Mouse (Mus musculus) liver, embryonic 13.5 days (tissue): ENCODE data around the gene Cdh23. TPM values are rescaled to one million over a fixed set of nuclear protein-coding genes. Genes with fewer than 3 reads are reported as not detected.

Experiments used
- ATAC-seq: fragments of 200-750 bp; cut with Nextera tagmentation; 2 replicates; pipeline ENCODE4 v1.8.0; 2017; ENCODE audit warnings: low read depth, mild to moderate bottlenecking, moderate number of reproducible peaks, moderate library complexity
- DNase-seq: peaks from one replicate; pipeline ENCODE4 v3.0.0; 2022
- H3K27ac ChIP-seq: fragments of 300-500 bp; sonication (generic); 2 replicates; pipeline ENCODE4 v1.5.1; 2015; ENCODE audit warnings: moderate library complexity, mild to moderate bottlenecking, inconsistent platforms
- H3K27me3 ChIP-seq: fragments of 300-500 bp; sonication (generic); 2 replicates; pipeline ENCODE4 v1.6.1; 2015; ENCODE audit warnings: mild to moderate bottlenecking, inconsistent platforms
- H3K36me3 ChIP-seq: fragments of 300-500 bp; sonication (generic); 2 replicates; pipeline ENCODE4 v1.6.1; 2015; ENCODE audit warnings: mild to moderate bottlenecking, inconsistent platforms
- H3K4me1 ChIP-seq: fragments of 300-500 bp; sonication (generic); replicated peaks from 2 replicates; pipeline ENCODE4 v1.6.1; 2015; ENCODE audit warnings: inconsistent platforms
- H3K4me2 ChIP-seq: fragments of 300-500 bp; sonication (generic); 2 replicates; pipeline ENCODE4 v1.6.1; 2015; ENCODE audit warnings: inconsistent platforms, mild to moderate bottlenecking, moderate library complexity
- H3K4me3 ChIP-seq: fragments of 300-500 bp; sonication (generic); replicated peaks from 2 replicates; pipeline ENCODE4 v1.5.1; 2015; ENCODE audit warnings: mild to moderate bottlenecking, inconsistent platforms
- H3K9ac ChIP-seq: fragments of 300-500 bp; sonication (generic); 2 replicates; pipeline ENCODE4 v1.6.1; 2015; ENCODE audit warnings: mild to moderate bottlenecking, inconsistent platforms
- H3K9me3 ChIP-seq: fragments of 300-500 bp; sonication (generic); replicated peaks from 2 replicates; pipeline ENCODE4 v1.6.1; 2016; ENCODE audit warnings: inconsistent platforms
- WGBS: fragments of 180-500 bp; shearing (Covaris S2); methylation state at CpG from one replicate; pipeline ENCODE4 v1.1.7; 2015; ENCODE audit not compliant: insufficient replicate concordance; 5-methylcytosine and 5-hydroxymethylcytosine counted together
- polyA plus RNA-seq: library from polyadenylated mRNA; unstranded; fragments of >200 nt; fragmentation: Nextera tagmentation; extraction: Ambion mirVana; gene quantifications from 2 replicates; pipeline ENCODE4 v1.2.1, GENCODE M21; 2015

The Cdh23 gene
- polyA plus RNA-seq, 1 experiment from 2014 or later: 0.16 TPM

DNA sequence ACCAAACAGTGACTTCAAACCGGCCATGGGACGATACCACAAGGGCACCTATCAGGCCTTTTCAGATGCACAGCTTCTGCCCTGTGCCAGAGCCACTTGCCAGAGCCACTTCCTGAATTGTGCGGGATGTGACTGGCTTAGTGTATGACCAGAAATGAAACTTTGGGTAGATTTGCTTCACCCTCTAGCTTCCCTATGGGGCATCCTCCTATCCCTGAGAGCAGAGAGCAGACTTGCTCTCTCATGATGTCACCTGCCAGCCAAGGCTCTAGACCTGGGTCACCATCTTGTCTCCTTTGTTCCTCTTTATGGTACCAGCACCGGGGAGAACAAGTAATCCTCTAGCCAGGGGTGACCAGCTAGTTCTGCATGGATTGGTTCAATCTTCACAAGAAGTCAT lies 10.0 kb upstream of the Cdh23 start:
- no peak for DNase-seq
- H3K4me2 ChIP-seq: no peak overlapping the region
- H3K9me3 ChIP-seq: no peaks in the 10 kb centered on the region
- H3K4me3 ChIP-seq: no peak overlapping the region
- no peak overlapping the region for H3K27ac ChIP-seq
- ATAC-seq: no peak
- H3K27me3 ChIP-seq: no peaks in the 10 kb centered on the region
- WGBS: 59% methylated on average over 4 of the region's 4 CpGs
- no peak overlapping the region for H3K9ac ChIP-seq
- no peaks in the 10 kb centered on the region for H3K4me1 ChIP-seq
- no peaks in the 10 kb centered on the region for H3K36me3 ChIP-seq

- Histone ChIP-seq H3K27ac (no peak overlapping the region), H3K9ac (no peak overlapping the region), H3K4me1 (no peaks in the 10 kb centered on the region), H3K27me3 (no peaks in the 10 kb centered on the region), H3K4me2 (no peak overlapping the region), H3K4me3 (no peak overlapping the region), H3K9me3 (no peaks in the 10 kb centered on the region), H3K36me3 (no peaks in the 10 kb centered on the region)
- 41% methylated on average over 2 of the region's 2 CpGs for WGBS
- DNase-seq (no peak), ATAC-seq (no peak)
Measured at GRCm38 (mm10) chr10:60705134-60705533, 8.8 kb upstream of the Cdh23 start.

DNA sequence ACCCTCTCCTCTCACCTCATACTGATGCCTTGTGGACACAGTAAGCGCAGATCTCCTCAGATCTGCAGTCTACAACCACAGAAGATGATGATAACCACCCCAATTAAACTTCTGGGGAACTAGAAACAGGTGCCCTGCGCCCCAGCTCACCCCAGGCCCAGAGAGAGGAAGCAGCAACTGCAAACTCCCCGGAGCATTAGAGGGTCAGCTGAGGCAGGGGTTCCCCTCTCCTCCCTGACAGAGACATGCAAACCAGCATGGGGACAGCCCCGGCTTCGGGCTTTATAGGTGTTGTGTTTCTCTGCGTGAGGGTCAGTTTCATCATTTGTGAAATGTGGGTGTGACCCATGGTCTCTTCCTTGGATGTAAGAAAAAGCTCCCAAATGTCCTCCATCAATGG lies 1.5 kb upstream of the Cdh23 start:
- 53% methylated on average over 6 of the region's 6 CpGs for WGBS
- no peak for ATAC-seq

GRCm38 (mm10) chr10:60696975-60697374 lies 685 bp upstream of the Cdh23 start:
- H3K27ac ChIP-seq: no peak overlapping the region
- no peak overlapping the region for H3K4me3 ChIP-seq
- ATAC-seq (no peak), DNase-seq (peak; percentile 22)
- no peaks in the 10 kb centered on the region for H3K36me3 ChIP-seq
- no peak overlapping the region for H3K4me2 ChIP-seq
- 5% methylated on average over 5 of the region's 5 CpGs for WGBS
- H3K9me3 ChIP-seq: no peaks in the 10 kb centered on the region
- no peaks in the 10 kb centered on the region for H3K4me1 ChIP-seq
- peaks cover 9% of the 10 kb centered on the region; the same call in 1 of the 2 replicates for H3K27me3 ChIP-seq
- no peak overlapping the region for H3K9ac ChIP-seq

More for the DNA sequence above, 1.5 kb upstream of the Cdh23 start:
- Histone ChIP-seq H3K9ac (no peak overlapping the region), H3K27ac (no peak overlapping the region), H3K4me3 (no peak overlapping the region), H3K36me3 (no peaks in the 10 kb centered on the region), H3K4me1 (no peaks in the 10 kb centered on the region), H3K27me3 (peaks cover 9% of the 10 kb centered on the region; the same call in 1 of the 2 replicates), H3K9me3 (no peaks in the 10 kb centered on the region), H3K4me2 (no peak overlapping the region)
- DNase-seq: no peak

GRCm38 (mm10) chr10:60691671-60692390 lies 4.5 kb downstream of the Cdh23 start:
- no peak for DNase-seq
- no peaks in the 10 kb centered on the region for H3K9me3 ChIP-seq
- no peak overlapping the region for H3K4me3 ChIP-seq
- ATAC-seq: no peak
- H3K4me2 ChIP-seq: no peak overlapping the region
- peaks cover 38% of the 10 kb centered on the region for H3K27me3 ChIP-seq
- H3K4me1 ChIP-seq: peaks cover 4% of the 10 kb centered on the region
- no peak overlapping the region for H3K27ac ChIP-seq
- no peak overlapping the region for H3K9ac ChIP-seq
- H3K36me3 ChIP-seq: no peaks in the 10 kb centered on the region
- WGBS: 57% methylated on average over 20 of the region's 20 CpGs

DNA sequence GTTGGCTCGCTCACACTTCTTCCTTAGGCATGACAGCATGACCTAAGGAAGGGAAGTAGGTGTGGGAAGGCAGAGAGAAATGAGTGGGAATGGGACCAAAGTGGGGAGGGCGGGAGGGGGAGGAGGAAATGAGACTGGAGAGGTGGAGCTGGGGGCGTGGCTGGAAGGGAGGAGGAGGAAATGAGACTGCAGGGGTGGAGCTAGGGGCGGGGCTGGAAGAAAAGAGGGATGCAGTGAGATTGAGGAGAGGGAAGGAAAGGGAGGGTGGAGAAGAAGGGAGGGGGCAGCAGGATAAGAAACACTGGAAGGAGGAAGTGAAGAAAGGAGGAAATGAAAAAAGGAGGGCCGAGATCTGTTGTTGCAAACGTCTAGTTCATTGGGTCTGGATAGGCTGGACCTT lies 5.3 kb downstream of the Cdh23 start:
- ATAC-seq (no peak), DNase-seq (no peak)
- no peak overlapping the region for H3K4me3 ChIP-seq
- H3K9me3 ChIP-seq: no peaks in the 10 kb centered on the region
- 18% methylated on average over 6 of the region's 6 CpGs for WGBS
- H3K4me1 ChIP-seq: peaks cover 7% of the 10 kb centered on the region
- H3K9ac ChIP-seq: no peak overlapping the region
- H3K36me3 ChIP-seq: no peaks in the 10 kb centered on the region
- H3K4me2 ChIP-seq: no peak overlapping the region
- no peak overlapping the region for H3K27ac ChIP-seq
- H3K27me3 ChIP-seq: peaks cover 46% of the 10 kb centered on the region

DNA sequence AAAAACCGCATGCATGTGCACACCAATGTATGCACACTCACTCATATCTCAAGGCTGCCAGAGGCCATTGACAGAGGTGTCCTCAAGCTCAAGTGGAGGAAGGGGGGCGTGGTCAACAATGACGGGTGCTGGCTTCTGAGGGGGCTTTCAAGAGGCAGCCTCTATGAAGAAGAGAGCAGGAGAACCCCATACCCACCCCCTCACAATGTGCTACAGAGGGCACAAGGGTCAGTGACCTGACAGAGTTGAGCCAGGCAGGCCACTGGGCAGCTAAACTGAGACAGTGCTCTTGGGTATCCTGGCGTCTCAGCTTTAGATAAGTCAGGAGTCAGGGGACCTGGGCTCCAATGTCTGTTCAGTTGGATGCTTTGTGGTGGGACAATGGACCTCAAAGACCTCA lies 6.9 kb downstream of the Cdh23 start:
- Histone ChIP-seq H3K36me3 (no peaks in the 10 kb centered on the region), H3K27ac (no peak overlapping the region), H3K9me3 (no peaks in the 10 kb centered on the region), H3K4me1 (peaks cover 7% of the 10 kb centered on the region), H3K4me2 (no peak overlapping the region), H3K4me3 (no peak overlapping the region), H3K9ac (no peak overlapping the region), H3K27me3 (peaks cover 62% of the 10 kb centered on the region)
- 53% methylated on average over 4 of the region's 4 CpGs for WGBS
- DNase-seq: no peak
- ATAC-seq: no peak

- Histone ChIP-seq H3K27me3 (peaks cover 74% of the 10 kb centered on the region), H3K9ac (no peak overlapping the region), H3K4me1 (peaks cover 7% of the 10 kb centered on the region), H3K4me2 (peak overlapping the region; percentile 68), H3K4me3 (peak overlapping the region; percentile 53), H3K27ac (no peak overlapping the region), H3K9me3 (no peaks in the 10 kb centered on the region), H3K36me3 (no peaks in the 10 kb centered on the region)
- DNase-seq (no peak), ATAC-seq (no peak)
- WGBS: under 1% methylated on average over 76 of the region's 76 CpGs
Measured at GRCm38 (mm10) chr10:60687011-60687776, 9.1 kb downstream of the Cdh23 start.

DNA sequence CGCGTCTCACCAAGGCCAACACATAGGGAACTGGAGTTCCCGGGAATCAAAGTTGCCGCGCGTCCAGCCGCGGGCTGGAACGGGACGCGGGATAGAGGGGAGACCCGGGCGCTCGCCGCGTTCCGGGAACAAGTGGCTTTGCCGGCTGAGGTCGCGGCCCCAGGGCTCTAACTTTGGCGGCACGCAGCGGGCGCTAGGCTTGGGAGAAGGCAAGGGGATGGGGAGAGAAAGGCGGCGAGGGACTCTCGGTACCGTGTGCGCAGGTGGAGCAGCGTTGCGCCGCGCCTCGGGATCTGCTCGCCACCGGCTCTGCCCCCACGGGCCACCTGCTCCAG lies 9.7 kb downstream of the Cdh23 start:
- DNase-seq (no peak), ATAC-seq (no peak)
- Histone ChIP-seq H3K4me1 (peaks cover 7% of the 10 kb centered on the region), H3K4me3 (peak overlapping the region; percentile 53), H3K9me3 (no peaks in the 10 kb centered on the region), H3K9ac (no peak overlapping the region), H3K27ac (no peak overlapping the region), H3K4me2 (peak overlapping the region; percentile 68), H3K36me3 (no peaks in the 10 kb centered on the region), H3K27me3 (peaks cover 74% of the 10 kb centered on the region)
- WGBS: 1% methylated on average over 37 of the region's 37 CpGs

DNA sequence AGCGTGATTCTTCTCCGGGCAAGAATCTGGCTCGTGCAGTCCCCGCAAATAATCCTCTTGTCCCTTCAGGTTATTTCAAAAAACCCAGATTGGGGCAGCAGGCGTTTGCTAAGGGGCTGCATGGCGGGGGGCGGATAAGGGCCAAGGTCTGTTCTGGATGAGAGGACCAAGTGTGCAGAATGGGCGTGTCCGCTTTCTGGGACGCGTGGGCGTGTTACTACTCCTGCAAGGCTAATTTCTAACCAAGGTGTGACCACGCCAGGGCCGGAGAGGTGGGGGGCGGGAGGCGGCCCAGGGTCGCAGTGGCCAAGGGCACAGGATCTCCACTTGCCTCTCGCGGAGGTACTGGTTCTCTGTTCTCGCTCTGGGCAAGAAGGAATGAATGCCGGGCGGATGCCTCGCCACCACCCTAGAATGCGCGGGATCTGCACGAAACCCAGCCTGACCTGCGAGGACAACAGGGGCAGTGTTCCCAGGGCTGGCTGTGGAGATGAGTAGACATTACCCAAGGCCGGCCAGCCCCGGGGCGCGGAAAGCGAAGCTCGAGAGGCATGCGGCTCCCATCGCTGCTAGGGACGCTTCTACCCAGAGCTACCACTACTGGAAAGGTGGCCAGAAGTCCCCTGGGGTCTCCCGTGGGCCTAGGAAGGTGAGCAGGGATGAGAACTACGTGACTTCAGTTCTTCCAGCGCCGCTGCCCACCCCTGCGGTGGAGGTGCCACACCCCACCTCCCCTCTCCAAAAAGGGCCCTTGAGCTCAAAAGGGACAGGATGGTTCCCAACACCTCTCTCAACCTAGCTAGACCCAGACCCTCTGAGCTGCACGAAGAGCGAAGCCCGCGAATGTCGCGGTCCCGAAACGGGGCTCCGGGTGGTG lies 10.3 kb downstream of the Cdh23 start:
- Histone ChIP-seq H3K9ac (no peak overlapping the region), H3K36me3 (no peaks in the 10 kb centered on the region), H3K9me3 (no peaks in the 10 kb centered on the region), H3K4me3 (peak overlapping the region; percentile 53), H3K4me2 (peak overlapping the region; percentile 68), H3K4me1 (peaks cover 7% of the 10 kb centered on the region), H3K27me3 (peaks cover 74% of the 10 kb centered on the region), H3K27ac (no peak overlapping the region)
- WGBS: 7% methylated on average over 50 of the region's 50 CpGs
- DNase-seq (no peak), ATAC-seq (no peak)

DNA sequence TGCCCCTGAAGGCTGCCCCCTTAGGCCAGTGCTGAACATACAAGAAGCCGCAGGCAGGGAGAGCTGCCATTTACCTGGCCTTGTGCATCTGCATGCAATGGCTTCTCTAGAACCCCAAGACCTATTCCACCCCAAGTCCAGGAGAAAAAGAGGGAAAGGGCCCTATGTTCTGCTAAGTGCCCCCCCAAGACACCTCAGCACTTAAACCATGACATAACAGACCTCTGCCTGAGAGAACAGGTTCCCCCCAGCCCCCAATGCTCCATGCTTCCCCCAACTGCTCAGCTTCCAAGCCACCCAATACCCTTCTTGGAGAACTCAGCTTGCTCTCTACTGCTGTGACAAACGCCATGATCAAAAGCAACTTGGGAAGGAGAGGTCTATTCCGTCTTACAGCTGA lies 17.4 kb downstream of the Cdh23 start:
- Histone ChIP-seq H3K27me3 (peaks cover 8% of the 10 kb centered on the region), H3K9ac (no peak overlapping the region), H3K4me3 (no peak overlapping the region), H3K27ac (no peak overlapping the region), H3K9me3 (no peaks in the 10 kb centered on the region), H3K36me3 (no peaks in the 10 kb centered on the region), H3K4me1 (no peaks in the 10 kb centered on the region), H3K4me2 (no peak overlapping the region)
- ATAC-seq (no peak), DNase-seq (no peak)
- 59% methylated on average over 3 of the region's 3 CpGs for WGBS
